Mouse (Mus musculus): ENCODE data around the gene Mospd2. TPM values are rescaled to one million over a fixed set of nuclear protein-coding genes. Genes with fewer than 3 reads are reported as not detected.

Gene Mospd2
- 10.9 and 12.7 TPM in 2 replicates for polyA plus RNA-seq (2016; fragmentation: Nextera tagmentation; extraction: Ambion mirVana)

GRCm38 (mm10) chrX:164980193-164980775 lies at the start of gene Mospd2, which contains the start of gene Fancb:
Gene Mospd2, minus strand, starts transcription at chrX:164980375.
Gene Fancb, plus strand, starts transcription at chrX:164980592.
- peak; percentile 100 for ATAC-seq (ENCODE audit: insufficient number of reproducible peaks, low FRiP score)
- H3K9me3 ChIP-seq (replicated peaks) = no peaks in the 10 kb centered on the region
- H3K4me1 ChIP-seq (replicated peaks) = 0 out of 2 replicates have a peak, but pooled peaks cover 4% of the 10 kb centered on the region
- WGBS = 9% methylated on average over 26 of the region's 26 CpGs
- peak within 1 kb of the TSS; percentile 71 for H3K4me2 ChIP-seq
- H3K36me3 ChIP-seq = no peaks in the 10 kb centered on the region
- H3K4me3 ChIP-seq = peak within 1 kb of the TSS; percentile 72
- H3K9ac ChIP-seq = peak within 1 kb of the TSS; percentile 74
- H3K27me3 ChIP-seq (replicated peaks) = no peaks in the 10 kb centered on the region
- H3K27ac ChIP-seq (ENCODE audit: poor library complexity, severe bottlenecking) = no peak within 1 kb of the TSS

DNA sequence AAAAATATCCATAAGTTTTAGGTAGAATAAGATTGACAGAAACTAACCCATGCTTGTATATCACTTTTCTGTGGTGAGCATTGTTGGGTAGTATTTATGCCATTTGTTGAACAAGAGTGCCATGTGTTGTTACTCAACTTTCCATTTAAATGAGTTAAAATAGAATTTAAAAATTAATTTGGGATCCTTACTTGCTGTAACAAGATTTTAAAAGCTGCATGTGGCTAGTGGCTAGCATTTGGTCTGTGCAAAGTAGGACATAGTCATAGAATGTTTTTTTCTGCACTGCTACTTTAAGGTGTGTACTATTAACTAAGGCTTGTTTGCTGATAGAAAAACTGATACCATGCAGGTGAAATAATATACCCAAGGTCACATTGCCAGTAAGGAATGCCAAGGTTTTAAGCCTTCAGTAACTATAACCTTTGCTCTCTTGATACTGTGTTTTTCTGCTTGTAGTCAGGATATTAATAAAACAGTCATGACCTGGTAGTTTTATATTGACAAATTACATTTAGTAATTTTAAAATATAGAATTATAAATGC lies 24.7 kb upstream of the Mospd2 start, which contains the start of gene Gm17604:
TSS of gene Gm17604 (minus strand) at position 51 of the 546 bp plus-strand sequence.
- Histone ChIP-seq H3K36me3 (no peaks in the 10 kb centered on the region), H3K27ac (ENCODE audit: poor library complexity, severe bottlenecking) (no peak within 1 kb of the TSS), H3K4me1 (replicated peaks) (no peaks in the 10 kb centered on the region), H3K4me3 (no peak within 1 kb of the TSS), H3K4me2 (no peak within 1 kb of the TSS), H3K9me3 (replicated peaks) (no peaks in the 10 kb centered on the region), H3K27me3 (replicated peaks) (no peaks in the 10 kb centered on the region), H3K9ac (no peak within 1 kb of the TSS)
- ATAC-seq (ENCODE audit: insufficient number of reproducible peaks, low FRiP score) = no peak

DNA sequence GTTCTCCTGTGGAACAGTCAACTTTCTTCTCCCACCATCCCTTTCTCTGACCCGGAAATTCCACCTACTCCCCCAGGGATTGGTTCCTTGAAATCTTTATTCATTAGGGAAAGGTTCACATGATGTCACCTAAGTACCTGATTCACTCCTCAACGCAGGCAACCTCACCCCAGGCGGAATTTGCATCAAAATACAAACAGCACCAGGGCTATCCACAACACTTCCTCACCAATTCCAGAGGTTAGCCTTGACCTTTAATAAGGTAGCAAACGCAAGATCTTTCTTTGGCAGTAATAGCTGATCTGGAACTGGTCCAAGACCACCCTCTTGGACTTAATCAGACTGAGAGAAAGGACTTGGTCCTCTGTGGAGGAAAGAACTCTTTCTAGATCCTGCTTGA lies 23.0 kb upstream of the Mospd2 start:
- no peak overlapping the region for H3K9ac ChIP-seq
- no peaks in the 10 kb centered on the region for H3K36me3 ChIP-seq
- no peaks in the 10 kb centered on the region for H3K9me3 ChIP-seq (replicated peaks)
- no peaks in the 10 kb centered on the region for H3K4me1 ChIP-seq (replicated peaks)
- no peak overlapping the region for H3K4me2 ChIP-seq
- no peak overlapping the region for H3K27ac ChIP-seq (ENCODE audit: poor library complexity, severe bottlenecking)
- H3K4me3 ChIP-seq = no peak overlapping the region
- ATAC-seq (ENCODE audit: insufficient number of reproducible peaks, low FRiP score) = no peak
- 23% methylated on average over 4 of the region's 4 CpGs for WGBS
- no peaks in the 10 kb centered on the region for H3K27me3 ChIP-seq (replicated peaks)

- no peak overlapping the region for H3K27ac ChIP-seq (ENCODE audit: poor library complexity, severe bottlenecking)
- no peaks in the 10 kb centered on the region for H3K27me3 ChIP-seq (replicated peaks)
- no peak overlapping the region for H3K4me3 ChIP-seq
- H3K9me3 ChIP-seq (replicated peaks) = no peaks in the 10 kb centered on the region
- 0 out of 2 replicates have a peak, but pooled peaks cover 4% of the 10 kb centered on the region for H3K4me1 ChIP-seq (replicated peaks)
- ATAC-seq (ENCODE audit: insufficient number of reproducible peaks, low FRiP score) = no peak
- no peak overlapping the region for H3K4me2 ChIP-seq
- H3K36me3 ChIP-seq = no peaks in the 10 kb centered on the region
- WGBS = 85% methylated on average over 2 of the region's 2 CpGs
- H3K9ac ChIP-seq = no peak overlapping the region
Measured at GRCm38 (mm10) chrX:164978866-164979265, 1.3 kb downstream of the Mospd2 start.

- Histone ChIP-seq H3K9me3 (replicated peaks) (no peaks in the 10 kb centered on the region), H3K4me3 (no peak overlapping the region), H3K36me3 (no peaks in the 10 kb centered on the region), H3K27ac (ENCODE audit: poor library complexity, severe bottlenecking) (no peak overlapping the region), H3K9ac (no peak overlapping the region), H3K4me2 (no peak overlapping the region), H3K27me3 (replicated peaks) (no peaks in the 10 kb centered on the region), H3K4me1 (replicated peaks) (no peaks in the 10 kb centered on the region)
- no peak for ATAC-seq (ENCODE audit: insufficient number of reproducible peaks, low FRiP score)
- WGBS = 81% methylated on average over 3 of the region's 3 CpGs
Measured at GRCm38 (mm10) chrX:164971206-164971605, 9.0 kb downstream of the Mospd2 start.

DNA sequence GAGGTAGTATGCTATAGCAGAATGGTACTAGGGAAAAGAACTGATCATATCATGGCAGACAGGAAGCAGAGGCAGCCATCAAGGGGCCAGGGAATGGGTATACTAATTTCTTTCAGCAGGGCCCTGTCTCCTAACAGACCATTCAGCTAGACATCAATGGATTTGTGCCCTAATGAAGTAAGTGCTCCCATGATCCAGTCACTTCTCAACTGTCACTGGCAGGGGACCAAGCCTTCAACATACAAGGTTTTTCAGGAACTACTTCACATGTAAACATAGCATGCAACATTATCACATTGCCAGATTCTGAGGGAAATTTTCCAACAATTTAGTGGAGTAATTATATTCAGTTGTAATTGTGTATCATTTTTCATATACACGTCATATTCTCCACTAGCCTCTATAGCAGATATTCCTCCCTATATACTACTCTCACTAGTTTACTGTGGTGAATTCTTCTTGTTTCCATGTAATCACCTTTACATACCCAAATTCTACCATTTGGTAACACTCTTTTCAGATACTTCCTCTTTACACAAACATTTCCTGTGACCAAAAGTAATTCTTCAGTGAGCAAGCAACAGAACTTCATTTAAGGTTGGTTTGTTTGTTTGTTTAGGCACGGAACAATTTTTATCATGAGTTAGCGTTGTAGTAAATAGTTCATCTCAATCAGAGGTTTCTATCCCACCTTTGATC lies 14.3 kb downstream of the Mospd2 start:
- no peak overlapping the region for H3K4me2 ChIP-seq
- H3K4me1 ChIP-seq (replicated peaks) = no peaks in the 10 kb centered on the region
- H3K27me3 ChIP-seq (replicated peaks) = no peaks in the 10 kb centered on the region
- no peak overlapping the region for H3K4me3 ChIP-seq
- ATAC-seq (ENCODE audit: insufficient number of reproducible peaks, low FRiP score) = no peak
- H3K27ac ChIP-seq (ENCODE audit: poor library complexity, severe bottlenecking) = no peak overlapping the region
- H3K9ac ChIP-seq = no peak overlapping the region
- H3K36me3 ChIP-seq = 0 out of 2 replicates have a peak, but pooled peaks cover 4% of the 10 kb centered on the region
- 77% methylated on average over 3 of the region's 3 CpGs for WGBS
- H3K9me3 ChIP-seq (replicated peaks) = no peaks in the 10 kb centered on the region

DNA sequence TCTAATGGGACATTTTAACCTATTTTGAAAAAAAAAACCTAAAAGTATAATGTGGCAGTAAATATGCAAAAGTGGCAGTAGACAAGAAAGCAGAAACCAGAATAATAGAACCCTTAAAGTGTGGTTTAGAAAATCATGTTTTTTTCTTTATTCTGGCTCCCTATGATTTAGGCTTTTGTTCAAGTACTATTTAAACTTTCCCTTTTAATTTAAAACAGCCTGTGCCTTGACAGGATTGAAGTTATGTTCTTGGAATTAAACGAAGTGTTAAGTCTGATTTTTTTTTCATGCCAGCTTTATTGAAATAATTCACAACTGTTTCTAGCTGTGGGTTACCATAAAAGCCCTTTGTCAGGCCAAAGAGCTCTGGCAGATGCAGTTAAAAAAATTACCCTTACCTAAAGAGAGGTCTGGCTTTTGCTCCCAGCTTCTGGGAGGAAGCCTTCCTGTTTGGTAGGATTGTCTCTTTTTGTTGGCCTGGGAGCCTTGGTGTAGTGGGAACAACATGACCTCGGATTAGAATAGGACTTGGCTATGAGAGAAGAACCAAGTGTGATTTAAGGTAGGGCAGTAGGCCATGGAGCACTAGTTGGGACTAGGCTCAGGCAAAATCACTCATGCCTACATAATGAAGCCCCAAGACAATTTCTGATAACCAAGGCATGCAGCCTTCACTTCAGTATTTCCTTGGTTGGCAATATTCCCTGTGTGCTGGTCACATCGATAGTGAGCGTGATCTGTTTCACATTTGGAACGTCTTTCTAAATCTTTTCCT lies 27.4 kb downstream of the Mospd2 start:
- no peak overlapping the region for H3K27ac ChIP-seq (ENCODE audit: poor library complexity, severe bottlenecking)
- no peak overlapping the region for H3K9ac ChIP-seq
- no peak overlapping the region for H3K4me3 ChIP-seq
- H3K4me1 ChIP-seq (replicated peaks) = no peaks in the 10 kb centered on the region
- H3K36me3 ChIP-seq = peaks cover 5% of the 10 kb centered on the region; the same call in 1 of the 2 replicates
- H3K4me2 ChIP-seq = no peak overlapping the region
- H3K9me3 ChIP-seq (replicated peaks) = no peaks in the 10 kb centered on the region
- no peaks in the 10 kb centered on the region for H3K27me3 ChIP-seq (replicated peaks)
- WGBS = 74% methylated on average over 5 of the region's 5 CpGs
- no peak for ATAC-seq (ENCODE audit: insufficient number of reproducible peaks, low FRiP score)

DNA sequence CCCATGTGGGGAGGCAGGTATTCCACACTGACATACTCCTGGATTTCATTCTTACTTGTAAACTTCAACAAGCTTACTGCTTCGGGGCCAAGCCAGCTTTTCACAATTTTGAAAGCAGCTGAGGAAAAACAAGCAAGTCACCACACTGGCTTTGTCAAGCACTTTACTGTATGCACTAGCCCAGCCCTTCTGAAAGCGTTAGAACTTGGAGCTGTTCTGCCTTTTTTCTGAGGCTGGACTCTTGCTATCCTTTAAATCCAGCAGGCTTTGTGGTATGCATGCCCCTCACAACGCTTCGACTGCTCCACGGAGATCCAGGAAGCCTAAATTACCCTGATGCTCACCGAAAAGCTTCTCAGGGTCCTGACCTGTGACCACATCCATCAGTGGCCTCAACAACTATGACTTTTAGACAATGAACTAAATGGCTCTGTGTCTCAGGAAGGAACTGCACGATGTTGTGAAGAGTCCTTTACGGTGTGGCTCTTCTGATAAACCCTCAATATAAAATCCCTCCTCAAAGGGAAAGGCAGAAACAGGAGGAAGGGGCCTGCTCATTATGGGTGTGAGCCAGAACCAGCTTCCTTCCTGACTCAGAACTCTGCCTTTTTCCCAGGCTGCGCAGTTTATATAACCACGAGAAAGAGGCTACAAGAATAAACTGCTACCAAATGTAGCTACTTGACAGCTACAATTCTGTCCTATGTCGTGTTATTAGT lies 28.2 kb downstream of the Mospd2 start:
- no peak overlapping the region for H3K4me2 ChIP-seq
- no peak overlapping the region for H3K4me3 ChIP-seq
- 68% methylated on average over 11 of the region's 11 CpGs for WGBS
- H3K9me3 ChIP-seq (replicated peaks) = no peaks in the 10 kb centered on the region
- H3K27me3 ChIP-seq (replicated peaks) = no peaks in the 10 kb centered on the region
- H3K27ac ChIP-seq (ENCODE audit: poor library complexity, severe bottlenecking) = peak overlapping the region; percentile 33; the same call in 1 of the 2 replicates
- peaks cover 5% of the 10 kb centered on the region; the same call in 1 of the 2 replicates for H3K36me3 ChIP-seq
- no peak overlapping the region for H3K9ac ChIP-seq
- H3K4me1 ChIP-seq (replicated peaks) = no peaks in the 10 kb centered on the region
- peak; percentile 63; the same call in 1 of the 2 replicates for ATAC-seq (ENCODE audit: insufficient number of reproducible peaks, low FRiP score)

DNA sequence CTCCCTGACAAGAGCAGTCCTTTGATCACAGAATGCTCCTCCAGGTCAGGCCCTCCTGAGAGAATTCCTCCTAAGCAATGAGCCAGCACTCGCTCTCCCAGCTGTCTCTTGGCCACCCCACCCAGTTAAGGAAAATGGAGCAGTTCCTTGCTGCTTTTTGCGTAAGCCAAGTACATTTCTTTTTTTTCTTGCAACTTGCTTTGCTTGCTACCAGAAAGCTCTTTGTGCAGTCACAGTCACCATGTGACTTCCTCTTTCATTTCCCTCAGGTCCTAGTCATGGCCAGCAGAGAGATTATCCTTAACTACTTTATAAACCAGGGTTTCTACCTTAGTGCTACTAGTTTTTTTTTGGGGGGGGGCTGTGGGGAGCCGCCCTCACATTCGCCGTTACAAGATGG lies 38.6 kb downstream of the Mospd2 start:
- WGBS = 91% methylated on average over 5 of the region's 5 CpGs
- no peak overlapping the region for H3K4me2 ChIP-seq
- H3K4me1 ChIP-seq (replicated peaks) = no peaks in the 10 kb centered on the region
- H3K27me3 ChIP-seq (replicated peaks) = no peaks in the 10 kb centered on the region
- H3K9ac ChIP-seq = no peak overlapping the region
- H3K27ac ChIP-seq (ENCODE audit: poor library complexity, severe bottlenecking) = no peak overlapping the region
- no peak overlapping the region for H3K4me3 ChIP-seq
- ATAC-seq (ENCODE audit: insufficient number of reproducible peaks, low FRiP score) = no peak
- H3K9me3 ChIP-seq (replicated peaks) = 0 out of 2 replicates have a peak, but pooled peaks cover 4% of the 10 kb centered on the region
- peaks cover 20% of the 10 kb centered on the region for H3K36me3 ChIP-seq

DNA sequence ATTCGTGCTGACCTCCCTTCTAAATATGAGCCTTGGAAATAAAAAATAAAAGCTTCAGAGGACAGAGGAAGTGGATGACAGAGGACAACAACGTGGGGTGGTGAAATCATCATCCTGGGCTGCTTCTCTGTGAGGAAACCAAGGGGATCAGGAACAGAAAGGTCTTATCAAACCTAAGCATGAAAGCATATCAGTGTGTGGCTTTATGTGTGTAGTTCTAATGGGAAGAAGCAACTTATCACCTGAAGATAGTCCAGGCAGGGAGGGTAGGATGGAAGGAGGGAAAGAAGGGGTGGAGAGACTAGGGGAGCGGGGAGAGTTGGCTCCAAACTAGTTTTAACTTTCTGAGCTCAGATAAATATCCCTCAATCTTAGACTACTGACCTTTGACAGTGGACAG lies 67.2 kb downstream of the Mospd2 start:
- Histone ChIP-seq H3K27ac (ENCODE audit: poor library complexity, severe bottlenecking) (no peak overlapping the region), H3K27me3 (replicated peaks) (no peaks in the 10 kb centered on the region), H3K9me3 (replicated peaks) (no peaks in the 10 kb centered on the region), H3K36me3 (no peaks in the 10 kb centered on the region), H3K9ac (no peak overlapping the region), H3K4me3 (no peak overlapping the region), H3K4me1 (replicated peaks) (no peaks in the 10 kb centered on the region), H3K4me2 (no peak overlapping the region)
- no peak for ATAC-seq (ENCODE audit: insufficient number of reproducible peaks, low FRiP score)
- 55% methylated on average over 3 of the region's 3 CpGs for WGBS
